Mouse (Mus musculus): ENCODE measurements around the gene Cacna2d3. TPM values are rescaled to one million over a fixed set of nuclear protein-coding genes. Genes with fewer than 3 reads are reported as not detected.

Gene Cacna2d3
- polyA plus RNA-seq, 1 experiment from 2014 or later, result not detected

GRCm38 (mm10) chr14:28979230-28979629 is 742.4 kb downstream of the Cacna2d3 start:
- H3K36me3 ChIP-seq (replicated peaks; ENCODE audit: insufficient read depth, low read length), result no peaks in the 10 kb centered on the region
- H3K9me3 ChIP-seq (ENCODE audit: low read length), result no peaks in the 10 kb centered on the region
- TF ChIP-seq CTCF (IDR thresholded peaks at IDR 0.05; ENCODE audit: low read depth), result no peak
- TF ChIP-seq EP300 (IDR thresholded peaks at IDR 0.05; ENCODE audit: low read depth), result no peak
- no peaks in the 10 kb centered on the region for H3K4me1 ChIP-seq (ENCODE audit: insufficient read depth)
- no peak overlapping the region for H3K9ac ChIP-seq (replicated peaks)
- ATAC-seq (no peak), DNase-seq (no peak)
- no peak overlapping the region for H3K4me3 ChIP-seq (ENCODE audit: low read depth, low read length)
- no peaks in the 10 kb centered on the region for H3K27me3 ChIP-seq (ENCODE audit: insufficient read depth, low read length)
- no peak overlapping the region for H3K27ac ChIP-seq (ENCODE audit: low read depth)
- WGBS (ENCODE audit: insufficient replicate concordance), result 74% methylated on average over 2 of the region's 2 CpGs
- no peak overlapping the region for H3K4me2 ChIP-seq (ENCODE audit: low read depth, low read length)

GRCm38 (mm10) chr14:28972620-28973019 is 749.0 kb downstream of the Cacna2d3 start:
- 58% methylated on average over 5 of the region's 5 CpGs for WGBS (ENCODE audit: insufficient replicate concordance)
- no peaks in the 10 kb centered on the region for H3K36me3 ChIP-seq (replicated peaks; ENCODE audit: insufficient read depth, low read length)
- no peak for ATAC-seq

GRCm38 (mm10) chr14:28969247-28969646 is 752.4 kb downstream of the Cacna2d3 start:
- Histone ChIP-seq H3K9me3 (ENCODE audit: low read length) (no peaks in the 10 kb centered on the region), H3K9ac (replicated peaks) (no peak overlapping the region), H3K36me3 (replicated peaks; ENCODE audit: insufficient read depth, low read length) (no peaks in the 10 kb centered on the region), H3K27me3 (ENCODE audit: insufficient read depth, low read length) (no peaks in the 10 kb centered on the region), H3K4me3 (ENCODE audit: low read depth, low read length) (no peak overlapping the region), H3K27ac (ENCODE audit: low read depth) (no peak overlapping the region), H3K4me2 (ENCODE audit: low read depth, low read length) (no peak overlapping the region), H3K4me1 (ENCODE audit: insufficient read depth) (no peaks in the 10 kb centered on the region)
- WGBS (ENCODE audit: insufficient replicate concordance), result 60% methylated on average over 4 of the region's 4 CpGs
- no peak for ATAC-seq
- TF ChIP-seq CTCF (IDR thresholded peaks at IDR 0.05; ENCODE audit: low read depth), result no peak
- no peak for TF ChIP-seq EP300 (IDR thresholded peaks at IDR 0.05; ENCODE audit: low read depth)
- DNase-seq, result no peak

More at GRCm38 (mm10) chr14:28972620-28973019, 749.0 kb downstream of the Cacna2d3 start:
- TF ChIP-seq EP300 (IDR thresholded peaks at IDR 0.05; ENCODE audit: low read depth) (no peak), CTCF (IDR thresholded peaks at IDR 0.05; ENCODE audit: low read depth) (no peak)
- Histone ChIP-seq H3K27ac (ENCODE audit: low read depth) (no peak overlapping the region), H3K4me2 (ENCODE audit: low read depth, low read length) (no peak overlapping the region), H3K4me1 (ENCODE audit: insufficient read depth) (no peaks in the 10 kb centered on the region), H3K9ac (replicated peaks) (no peak overlapping the region), H3K27me3 (ENCODE audit: insufficient read depth, low read length) (no peaks in the 10 kb centered on the region), H3K9me3 (ENCODE audit: low read length) (no peaks in the 10 kb centered on the region), H3K4me3 (ENCODE audit: low read depth, low read length) (no peak overlapping the region)
- no peak for DNase-seq

GRCm38 (mm10) chr14:28966881-28967280 is 754.8 kb downstream of the Cacna2d3 start:
- Histone ChIP-seq H3K9ac (replicated peaks) (no peak overlapping the region), H3K4me3 (ENCODE audit: low read depth, low read length) (no peak overlapping the region), H3K36me3 (replicated peaks; ENCODE audit: insufficient read depth, low read length) (no peaks in the 10 kb centered on the region), H3K4me1 (ENCODE audit: insufficient read depth) (no peaks in the 10 kb centered on the region), H3K27me3 (ENCODE audit: insufficient read depth, low read length) (no peaks in the 10 kb centered on the region), H3K4me2 (ENCODE audit: low read depth, low read length) (no peak overlapping the region), H3K9me3 (ENCODE audit: low read length) (no peaks in the 10 kb centered on the region), H3K27ac (ENCODE audit: low read depth) (no peak overlapping the region)
- ATAC-seq (no peak), DNase-seq (no peak)
- TF ChIP-seq EP300 (IDR thresholded peaks at IDR 0.05; ENCODE audit: low read depth) (no peak), CTCF (IDR thresholded peaks at IDR 0.05; ENCODE audit: low read depth) (no peak)

- Histone ChIP-seq H3K9ac (replicated peaks) (no peak overlapping the region), H3K36me3 (replicated peaks; ENCODE audit: insufficient read depth, low read length) (no peaks in the 10 kb centered on the region), H3K9me3 (ENCODE audit: low read length) (no peaks in the 10 kb centered on the region), H3K4me1 (ENCODE audit: insufficient read depth) (no peaks in the 10 kb centered on the region), H3K27me3 (ENCODE audit: insufficient read depth, low read length) (no peaks in the 10 kb centered on the region), H3K4me3 (ENCODE audit: low read depth, low read length) (no peak overlapping the region), H3K27ac (ENCODE audit: low read depth) (no peak overlapping the region), H3K4me2 (ENCODE audit: low read depth, low read length) (no peak overlapping the region)
- no peak for DNase-seq
- no peak for ATAC-seq
- TF ChIP-seq CTCF (IDR thresholded peaks at IDR 0.05; ENCODE audit: low read depth) (no peak), EP300 (IDR thresholded peaks at IDR 0.05; ENCODE audit: low read depth) (no peak)
- 78% methylated on average over 5 of the region's 5 CpGs for WGBS (ENCODE audit: insufficient replicate concordance)
These were observed 760.3 kb downstream of the Cacna2d3 start for GRCm38 (mm10) chr14:28961379-28961778.

- no peaks in the 10 kb centered on the region for H3K9me3 ChIP-seq (ENCODE audit: low read length)
- H3K4me3 ChIP-seq (ENCODE audit: low read depth, low read length), result no peak overlapping the region
- no peaks in the 10 kb centered on the region for H3K27me3 ChIP-seq (ENCODE audit: insufficient read depth, low read length)
- no peak overlapping the region for H3K4me2 ChIP-seq (ENCODE audit: low read depth, low read length)
- H3K4me1 ChIP-seq (ENCODE audit: insufficient read depth), result no peaks in the 10 kb centered on the region
- ATAC-seq (no peak), DNase-seq (no peak)
- no peak overlapping the region for H3K27ac ChIP-seq (ENCODE audit: low read depth)
- H3K36me3 ChIP-seq (replicated peaks; ENCODE audit: insufficient read depth, low read length), result no peaks in the 10 kb centered on the region
- no peak overlapping the region for H3K9ac ChIP-seq (replicated peaks)
- 44% methylated on average over 3 of the region's 3 CpGs for WGBS (ENCODE audit: insufficient replicate concordance)
- no peak for TF ChIP-seq CTCF (IDR thresholded peaks at IDR 0.05; ENCODE audit: low read depth)
- no peak for TF ChIP-seq EP300 (IDR thresholded peaks at IDR 0.05; ENCODE audit: low read depth)
These were observed 762.6 kb downstream of the Cacna2d3 start for GRCm38 (mm10) chr14:28959042-28959441.

Measured in liver, postnatal 0 days (tissue).